Mouse (Mus musculus): ENCODE data around the gene Atp6v1g3.

Gene Atp6v1g3

GRCm38 (mm10) chr1:138273438-138273837, at the start of gene Atp6v1g3:
Gene Atp6v1g3, plus strand, starts transcription at chr1:138273738.
- no peak for DNase-seq (ENCODE audit: low spot score in 2 of 2)

- DNase-seq (ENCODE audit: low spot score in 2 of 2): no peak
Measured at GRCm38 (mm10) chr1:138233051-138233450, 40.5 kb upstream of the Atp6v1g3 start.

- DNase-seq (ENCODE audit: low spot score in 2 of 2): no peak
Measured at GRCm38 (mm10) chr1:138237252-138237651, 36.3 kb upstream of the Atp6v1g3 start.

GRCm38 (mm10) chr1:138243947-138244346, 29.6 kb upstream of the Atp6v1g3 start:
- no peak for DNase-seq (ENCODE audit: low spot score in 2 of 2)

- DNase-seq (ENCODE audit: low spot score in 2 of 2): peak in 1 of 2 experiments; percentile 48
Measured at GRCm38 (mm10) chr1:138244485-138244884, 29.1 kb upstream of the Atp6v1g3 start.

- DNase-seq (ENCODE audit: low spot score in 2 of 2): no peak
Measured at GRCm38 (mm10) chr1:138245103-138245502, 28.4 kb upstream of the Atp6v1g3 start.

- DNase-seq (ENCODE audit: low spot score in 2 of 2): no peak
Measured at GRCm38 (mm10) chr1:138245533-138245932, 28.0 kb upstream of the Atp6v1g3 start.

GRCm38 (mm10) chr1:138246438-138247164, 26.9 kb upstream of the Atp6v1g3 start:
- DNase-seq (ENCODE audit: low spot score in 2 of 2): no peak

- no peak for DNase-seq (ENCODE audit: low spot score in 2 of 2)
Measured at GRCm38 (mm10) chr1:138247699-138248483, 25.6 kb upstream of the Atp6v1g3 start.

- DNase-seq (ENCODE audit: low spot score in 2 of 2): no peak
Measured at GRCm38 (mm10) chr1:138248770-138249169, 24.8 kb upstream of the Atp6v1g3 start.

GRCm38 (mm10) chr1:138250951-138251350, 22.6 kb upstream of the Atp6v1g3 start:
- no peak for DNase-seq (ENCODE audit: low spot score in 2 of 2)

- no peak for DNase-seq (ENCODE audit: low spot score in 2 of 2)
Measured at GRCm38 (mm10) chr1:138256172-138256789, 17.3 kb upstream of the Atp6v1g3 start.

- no peak for DNase-seq (ENCODE audit: low spot score in 2 of 2)
Measured at GRCm38 (mm10) chr1:138258758-138259157, 14.8 kb upstream of the Atp6v1g3 start.

- no peak for DNase-seq (ENCODE audit: low spot score in 2 of 2)
Measured at GRCm38 (mm10) chr1:138261520-138261919, 12.0 kb upstream of the Atp6v1g3 start.

- DNase-seq (ENCODE audit: low spot score in 2 of 2): no peak
Measured at GRCm38 (mm10) chr1:138262408-138262807, 11.1 kb upstream of the Atp6v1g3 start.

GRCm38 (mm10) chr1:138267465-138268055, 6.0 kb upstream of the Atp6v1g3 start:
- DNase-seq (ENCODE audit: low spot score in 2 of 2): no peak

GRCm38 (mm10) chr1:138274930-138275329, 1.4 kb downstream of the Atp6v1g3 start:
- DNase-seq (ENCODE audit: low spot score in 2 of 2): no peak

- DNase-seq (ENCODE audit: low spot score in 2 of 2): no peak
Measured at GRCm38 (mm10) chr1:138275859-138276258, 2.3 kb downstream of the Atp6v1g3 start.

GRCm38 (mm10) chr1:138281139-138281538, 7.6 kb downstream of the Atp6v1g3 start:
- no peak for DNase-seq (ENCODE audit: low spot score in 2 of 2)

GRCm38 (mm10) chr1:138282413-138283141, 9.0 kb downstream of the Atp6v1g3 start:
- no peak for DNase-seq (ENCODE audit: low spot score in 2 of 2)

- DNase-seq (ENCODE audit: low spot score in 2 of 2): no peak
Measured at GRCm38 (mm10) chr1:138287665-138288064, 14.1 kb downstream of the Atp6v1g3 start.

Data from left cerebral cortex, adult 9 months (tissue).